Mouse (Mus musculus): ENCODE results near the gene Arid1b. TPM values are rescaled to one million over a fixed set of nuclear protein-coding genes. Genes with fewer than 3 reads are reported as not detected.

The Arid1b gene
- 8.7 and 9.1 TPM in 2 replicates for polyA plus RNA-seq (2014; fragmentation: Nextera tagmentation; extraction: Ambion mirVana)

- peak within 1 kb of the TSS; percentile 91 to 97 for H3K4me3 ChIP-seq (ENCODE audit: control insufficient read depth in 1 of 2, insufficient read depth in 1 of 2, low read depth in 1 of 2, low read length in 2 of 2)
- WGBS = under 1% methylated on average over 50 of the region's 58 CpGs
These were observed at the start of gene Arid1b for GRCm38 (mm10) chr17:4993840-4994503. Gene Arid1b (plus strand): TSS chr17:4994332.

GRCm38 (mm10) chr17:4945311-4945751 lies 48.8 kb upstream of the Arid1b start:
- no peak overlapping the region for H3K4me3 ChIP-seq (ENCODE audit: control insufficient read depth in 1 of 2, insufficient read depth in 1 of 2, low read depth in 1 of 2, low read length in 2 of 2)
- H3K4me2 ChIP-seq (ENCODE audit: low read length) = peak overlapping the region; percentile 54
- no peak overlapping the region; the same call in 1 of the 2 replicates for H3K9ac ChIP-seq (ENCODE audit: low read length)
- peak overlapping the region in 1 of 2 experiments; percentile 7; a peak in 1 of 4 replicates for H3K27ac ChIP-seq (replicated peaks in 1 of 2; ENCODE audit: control insufficient read depth in 1 of 2, insufficient read depth in 1 of 2, low read depth in 2 of 2, low read length in 2 of 2)
- H3K36me3 ChIP-seq (ENCODE audit: control insufficient read depth, insufficient read depth, low read length) = no peaks in the 10 kb centered on the region
- WGBS = 81% methylated on average over 6 of the region's 6 CpGs
- H3K27me3 ChIP-seq (ENCODE audit: control insufficient read depth, insufficient read depth, low read length) = no peaks in the 10 kb centered on the region
- ATAC-seq (ENCODE audit: insufficient number of reproducible peaks, insufficient read depth, low FRiP score, low read depth) = no peak
- no peaks in the 10 kb centered on the region for H3K9me3 ChIP-seq (ENCODE audit: control insufficient read depth, low read length)
- peaks cover 8 to 22% of the 10 kb centered on the region in 2 experiments; a peak in 3 of 4 replicates for H3K4me1 ChIP-seq (ENCODE audit: control insufficient read depth in 2 of 2, insufficient read depth in 2 of 2, low read length in 2 of 2)

More at GRCm38 (mm10) chr17:4993840-4994503, at the start of gene Arid1b:
- peaks cover 0 to 17% of the 10 kb centered on the region in 2 experiments; a peak in 2 of 4 replicates for H3K4me1 ChIP-seq (ENCODE audit: control insufficient read depth in 2 of 2, insufficient read depth in 2 of 2, low read length in 2 of 2)
- no peaks in the 10 kb centered on the region for H3K27me3 ChIP-seq (ENCODE audit: control insufficient read depth, insufficient read depth, low read length)
- H3K9ac ChIP-seq (ENCODE audit: low read length) = peak within 1 kb of the TSS; percentile 99
- ATAC-seq (ENCODE audit: insufficient number of reproducible peaks, insufficient read depth, low FRiP score, low read depth) = peak; percentile 75
- H3K4me2 ChIP-seq (ENCODE audit: low read length) = peak within 1 kb of the TSS; percentile 63
- no peaks in the 10 kb centered on the region for H3K9me3 ChIP-seq (ENCODE audit: control insufficient read depth, low read length)
- H3K36me3 ChIP-seq (ENCODE audit: control insufficient read depth, insufficient read depth, low read length) = no peaks in the 10 kb centered on the region
- H3K27ac ChIP-seq (replicated peaks in 1 of 2; ENCODE audit: control insufficient read depth in 1 of 2, insufficient read depth in 1 of 2, low read depth in 2 of 2, low read length in 2 of 2) = peak within 1 kb of the TSS; percentile 100

GRCm38 (mm10) chr17:4945871-4946331 lies 48.2 kb upstream of the Arid1b start:
- H3K4me1 ChIP-seq (ENCODE audit: control insufficient read depth in 2 of 2, insufficient read depth in 2 of 2, low read length in 2 of 2) = peaks cover 8 to 22% of the 10 kb centered on the region in 2 experiments; a peak in 3 of 4 replicates
- peak overlapping the region; percentile 17 for H3K9ac ChIP-seq (ENCODE audit: low read length)
- 13% methylated on average over 11 of the region's 11 CpGs for WGBS
- no peaks in the 10 kb centered on the region for H3K27me3 ChIP-seq (ENCODE audit: control insufficient read depth, insufficient read depth, low read length)
- peak overlapping the region in 1 of 2 experiments; percentile 7; a peak in 1 of 4 replicates for H3K27ac ChIP-seq (replicated peaks in 1 of 2; ENCODE audit: control insufficient read depth in 1 of 2, insufficient read depth in 1 of 2, low read depth in 2 of 2, low read length in 2 of 2)
- peak; percentile 64 for ATAC-seq (ENCODE audit: insufficient number of reproducible peaks, insufficient read depth, low FRiP score, low read depth)
- peak overlapping the region; percentile 54 for H3K4me2 ChIP-seq (ENCODE audit: low read length)
- H3K9me3 ChIP-seq (ENCODE audit: control insufficient read depth, low read length) = no peaks in the 10 kb centered on the region
- no peaks in the 10 kb centered on the region for H3K36me3 ChIP-seq (ENCODE audit: control insufficient read depth, insufficient read depth, low read length)
- 0 out of 4 replicates have a peak overlapping the region, but pooled peaks of 1 of the 2 experiments have one; percentile 2 for H3K4me3 ChIP-seq (ENCODE audit: control insufficient read depth in 1 of 2, insufficient read depth in 1 of 2, low read depth in 1 of 2, low read length in 2 of 2)

GRCm38 (mm10) chr17:4946421-4946974 lies 47.6 kb upstream of the Arid1b start:
- Histone ChIP-seq H3K4me2 (ENCODE audit: low read length) (peak overlapping the region; percentile 54), H3K9me3 (ENCODE audit: control insufficient read depth, low read length) (no peaks in the 10 kb centered on the region), H3K9ac (ENCODE audit: low read length) (0 out of 2 replicates have a peak overlapping the region, but pooled peaks have one; percentile 31), H3K4me1 (ENCODE audit: control insufficient read depth in 2 of 2, insufficient read depth in 2 of 2, low read length in 2 of 2) (peaks cover 8 to 22% of the 10 kb centered on the region in 2 experiments; a peak in 3 of 4 replicates), H3K27me3 (ENCODE audit: control insufficient read depth, insufficient read depth, low read length) (no peaks in the 10 kb centered on the region), H3K36me3 (ENCODE audit: control insufficient read depth, insufficient read depth, low read length) (no peaks in the 10 kb centered on the region), H3K27ac (replicated peaks in 1 of 2; ENCODE audit: control insufficient read depth in 1 of 2, insufficient read depth in 1 of 2, low read depth in 2 of 2, low read length in 2 of 2) (no peak overlapping the region), H3K4me3 (ENCODE audit: control insufficient read depth in 1 of 2, insufficient read depth in 1 of 2, low read depth in 1 of 2, low read length in 2 of 2) (no peak overlapping the region; a peak in 1 of 4 replicates)
- ATAC-seq (ENCODE audit: insufficient number of reproducible peaks, insufficient read depth, low FRiP score, low read depth) = 0 out of 2 replicates have a peak, but pooled peaks have one; percentile 21
- WGBS = 21% methylated on average over 12 of the region's 12 CpGs

GRCm38 (mm10) chr17:4947013-4947412 lies 47.1 kb upstream of the Arid1b start:
- 52% methylated on average over 3 of the region's 3 CpGs for WGBS
- Histone ChIP-seq H3K27ac (replicated peaks in 1 of 2; ENCODE audit: control insufficient read depth in 1 of 2, insufficient read depth in 1 of 2, low read depth in 2 of 2, low read length in 2 of 2) (no peak overlapping the region), H3K4me2 (ENCODE audit: low read length) (peak overlapping the region; percentile 54; the same call in 1 of the 2 replicates), H3K9me3 (ENCODE audit: control insufficient read depth, low read length) (no peaks in the 10 kb centered on the region), H3K4me1 (ENCODE audit: control insufficient read depth in 2 of 2, insufficient read depth in 2 of 2, low read length in 2 of 2) (peaks cover 8 to 22% of the 10 kb centered on the region in 2 experiments; a peak in 3 of 4 replicates), H3K9ac (ENCODE audit: low read length) (0 out of 2 replicates have a peak overlapping the region, but pooled peaks have one; percentile 31), H3K27me3 (ENCODE audit: control insufficient read depth, insufficient read depth, low read length) (no peaks in the 10 kb centered on the region), H3K4me3 (ENCODE audit: control insufficient read depth in 1 of 2, insufficient read depth in 1 of 2, low read depth in 1 of 2, low read length in 2 of 2) (no peak overlapping the region), H3K36me3 (ENCODE audit: control insufficient read depth, insufficient read depth, low read length) (no peaks in the 10 kb centered on the region)
- no peak for ATAC-seq (ENCODE audit: insufficient number of reproducible peaks, insufficient read depth, low FRiP score, low read depth)

- Histone ChIP-seq H3K4me3 (ENCODE audit: control insufficient read depth in 1 of 2, insufficient read depth in 1 of 2, low read depth in 1 of 2, low read length in 2 of 2) (no peak overlapping the region), H3K36me3 (ENCODE audit: control insufficient read depth, insufficient read depth, low read length) (no peaks in the 10 kb centered on the region), H3K9ac (ENCODE audit: low read length) (no peak overlapping the region), H3K4me2 (ENCODE audit: low read length) (no peak overlapping the region), H3K27me3 (ENCODE audit: control insufficient read depth, insufficient read depth, low read length) (no peaks in the 10 kb centered on the region), H3K27ac (replicated peaks in 1 of 2; ENCODE audit: control insufficient read depth in 1 of 2, insufficient read depth in 1 of 2, low read depth in 2 of 2, low read length in 2 of 2) (no peak overlapping the region), H3K9me3 (ENCODE audit: control insufficient read depth, low read length) (no peaks in the 10 kb centered on the region), H3K4me1 (ENCODE audit: control insufficient read depth in 2 of 2, insufficient read depth in 2 of 2, low read length in 2 of 2) (peaks cover 8 to 22% of the 10 kb centered on the region in 2 experiments; a peak in 3 of 4 replicates)
- no peak for ATAC-seq (ENCODE audit: insufficient number of reproducible peaks, insufficient read depth, low FRiP score, low read depth)
- 73% methylated on average over 2 of the region's 2 CpGs for WGBS
These were observed 46.7 kb upstream of the Arid1b start for GRCm38 (mm10) chr17:4947439-4947838.

- ATAC-seq (ENCODE audit: insufficient number of reproducible peaks, insufficient read depth, low FRiP score, low read depth) = no peak
- Histone ChIP-seq H3K9ac (ENCODE audit: low read length) (no peak overlapping the region), H3K36me3 (ENCODE audit: control insufficient read depth, insufficient read depth, low read length) (no peaks in the 10 kb centered on the region), H3K4me2 (ENCODE audit: low read length) (no peak overlapping the region), H3K4me1 (ENCODE audit: control insufficient read depth in 2 of 2, insufficient read depth in 2 of 2, low read length in 2 of 2) (peaks cover 8 to 22% of the 10 kb centered on the region in 2 experiments; a peak in 3 of 4 replicates), H3K4me3 (ENCODE audit: control insufficient read depth in 1 of 2, insufficient read depth in 1 of 2, low read depth in 1 of 2, low read length in 2 of 2) (no peak overlapping the region), H3K27me3 (ENCODE audit: control insufficient read depth, insufficient read depth, low read length) (no peaks in the 10 kb centered on the region), H3K27ac (replicated peaks in 1 of 2; ENCODE audit: control insufficient read depth in 1 of 2, insufficient read depth in 1 of 2, low read depth in 2 of 2, low read length in 2 of 2) (no peak overlapping the region), H3K9me3 (ENCODE audit: control insufficient read depth, low read length) (no peaks in the 10 kb centered on the region)
- WGBS = 75% methylated on average over 3 of the region's 3 CpGs
These were observed 45.6 kb upstream of the Arid1b start for GRCm38 (mm10) chr17:4948501-4948900.

Data from heart, embryonic 14.5 days (tissue).